Mouse (Mus musculus): ENCODE data around the gene Dand5. TPM values are rescaled to one million over a fixed set of nuclear protein-coding genes. Genes with fewer than 3 reads are reported as not detected.

The Dand5 gene
- polyA plus RNA-seq, 1 experiment: 27.1 TPM

DNA sequence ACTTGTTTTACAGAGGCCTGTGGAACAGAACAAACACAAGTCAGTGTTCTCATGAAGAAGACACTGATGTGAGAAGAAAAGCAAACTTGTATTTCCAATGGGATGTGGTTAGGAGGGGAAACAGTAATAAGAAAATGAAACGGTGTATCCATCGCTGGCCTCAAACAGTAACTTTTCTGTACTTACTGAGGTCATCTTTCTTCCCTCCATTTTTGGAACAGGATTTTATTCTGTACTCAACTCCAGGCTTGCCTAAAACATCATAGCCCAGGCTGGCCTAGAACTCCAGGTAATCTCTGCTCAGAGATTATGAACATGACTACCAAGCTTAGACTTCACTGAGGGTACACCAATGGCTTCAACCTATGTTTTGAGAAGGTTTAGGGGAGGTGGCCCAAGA is 16.8 kb upstream of the Dand5 start:
- TF ChIP-seq POLR2A (IDR thresholded peaks at IDR 0.05; ENCODE audit: control insufficient read depth, low read depth, low read length) (no peak), CTCF (IDR thresholded peaks at IDR 0.05; ENCODE audit: control insufficient read depth, insufficient read depth, insufficient replicate concordance, low read depth, low read length) (no peak)
- peak overlapping the region; percentile 97; the same call in 1 of the 2 replicates for H3K4me3 ChIP-seq (ENCODE audit: control insufficient read depth, low read depth, low read length)
- H3K27ac ChIP-seq (ENCODE audit: control insufficient read depth, insufficient read depth, low read depth, low read length): no peak overlapping the region
- no peaks in the 10 kb centered on the region for H3K27me3 ChIP-seq (ENCODE audit: control insufficient read depth, insufficient read depth, low read length)
- H3K36me3 ChIP-seq (ENCODE audit: control insufficient read depth, insufficient read depth, low read length): peaks cover 6% of the 10 kb centered on the region
- peaks cover 6% of the 10 kb centered on the region for H3K4me1 ChIP-seq (ENCODE audit: control insufficient read depth, insufficient read depth, low read length)

DNA sequence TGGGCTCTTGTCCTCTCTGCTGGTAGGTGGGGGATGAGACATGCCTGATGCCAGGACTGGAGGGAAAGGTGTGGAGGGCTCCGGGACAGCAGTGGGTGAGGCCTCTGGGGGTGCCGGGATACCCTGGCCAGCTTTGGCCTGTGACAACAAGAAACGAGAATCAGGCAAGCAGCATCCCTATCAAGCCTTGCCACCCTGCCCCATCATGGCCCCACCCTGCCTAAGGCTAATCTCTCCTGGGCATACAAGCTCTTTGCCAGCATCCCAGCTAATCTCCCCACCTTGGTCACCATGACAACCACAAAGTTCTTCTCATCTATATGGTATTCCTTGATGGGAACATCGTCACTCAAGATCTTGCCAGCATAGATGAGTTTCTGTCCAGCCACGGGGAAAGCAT is 15.9 kb upstream of the Dand5 start:
- H3K4me3 ChIP-seq (ENCODE audit: control insufficient read depth, low read depth, low read length): no peak overlapping the region
- H3K27ac ChIP-seq (ENCODE audit: control insufficient read depth, insufficient read depth, low read depth, low read length): no peak overlapping the region
- peaks cover 6% of the 10 kb centered on the region for H3K4me1 ChIP-seq (ENCODE audit: control insufficient read depth, insufficient read depth, low read length)
- TF ChIP-seq POLR2A (IDR thresholded peaks at IDR 0.05; ENCODE audit: control insufficient read depth, low read depth, low read length): no peak
- no peak for TF ChIP-seq CTCF (IDR thresholded peaks at IDR 0.05; ENCODE audit: control insufficient read depth, insufficient read depth, insufficient replicate concordance, low read depth, low read length)
- peaks cover 2% of the 10 kb centered on the region for H3K36me3 ChIP-seq (ENCODE audit: control insufficient read depth, insufficient read depth, low read length)
- no peaks in the 10 kb centered on the region for H3K27me3 ChIP-seq (ENCODE audit: control insufficient read depth, insufficient read depth, low read length)

DNA sequence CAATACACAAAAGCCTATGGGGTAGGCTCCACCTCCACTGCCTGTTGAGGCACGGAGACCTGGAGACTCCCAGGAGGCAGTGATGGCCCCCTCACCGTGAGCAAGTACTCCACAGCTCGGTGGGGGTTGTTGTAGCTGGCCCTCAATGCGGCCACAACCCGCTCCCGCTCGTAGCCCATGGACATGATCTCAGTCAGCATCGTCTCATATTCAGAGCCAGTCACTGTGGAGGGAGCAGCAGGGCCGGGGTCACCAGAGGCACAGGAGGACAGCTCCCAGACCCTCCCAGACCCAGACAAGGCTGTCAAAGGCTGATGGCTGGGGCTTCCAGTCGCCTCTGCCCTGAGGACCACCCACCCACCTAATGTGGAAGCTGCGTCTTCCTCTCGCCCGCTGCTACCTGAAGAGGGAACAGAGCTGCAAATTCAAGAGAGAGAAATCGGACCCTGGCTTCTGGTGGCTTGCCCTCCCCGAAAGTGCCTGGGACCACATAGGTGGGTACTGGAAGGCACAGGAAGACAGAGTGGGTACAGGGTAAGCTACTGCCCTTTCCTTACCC is 15.4 kb upstream of the Dand5 start:
- H3K4me3 ChIP-seq (ENCODE audit: control insufficient read depth, low read depth, low read length): no peak overlapping the region
- H3K27ac ChIP-seq (ENCODE audit: control insufficient read depth, insufficient read depth, low read depth, low read length): no peak overlapping the region
- peaks cover 1% of the 10 kb centered on the region; the same call in 1 of the 2 replicates for H3K36me3 ChIP-seq (ENCODE audit: control insufficient read depth, insufficient read depth, low read length)
- H3K4me1 ChIP-seq (ENCODE audit: control insufficient read depth, insufficient read depth, low read length): peaks cover 6% of the 10 kb centered on the region
- TF ChIP-seq CTCF (IDR thresholded peaks at IDR 0.05; ENCODE audit: control insufficient read depth, insufficient read depth, insufficient replicate concordance, low read depth, low read length): no peak
- no peak for TF ChIP-seq POLR2A (IDR thresholded peaks at IDR 0.05; ENCODE audit: control insufficient read depth, low read depth, low read length)
- H3K27me3 ChIP-seq (ENCODE audit: control insufficient read depth, insufficient read depth, low read length): no peaks in the 10 kb centered on the region

DNA sequence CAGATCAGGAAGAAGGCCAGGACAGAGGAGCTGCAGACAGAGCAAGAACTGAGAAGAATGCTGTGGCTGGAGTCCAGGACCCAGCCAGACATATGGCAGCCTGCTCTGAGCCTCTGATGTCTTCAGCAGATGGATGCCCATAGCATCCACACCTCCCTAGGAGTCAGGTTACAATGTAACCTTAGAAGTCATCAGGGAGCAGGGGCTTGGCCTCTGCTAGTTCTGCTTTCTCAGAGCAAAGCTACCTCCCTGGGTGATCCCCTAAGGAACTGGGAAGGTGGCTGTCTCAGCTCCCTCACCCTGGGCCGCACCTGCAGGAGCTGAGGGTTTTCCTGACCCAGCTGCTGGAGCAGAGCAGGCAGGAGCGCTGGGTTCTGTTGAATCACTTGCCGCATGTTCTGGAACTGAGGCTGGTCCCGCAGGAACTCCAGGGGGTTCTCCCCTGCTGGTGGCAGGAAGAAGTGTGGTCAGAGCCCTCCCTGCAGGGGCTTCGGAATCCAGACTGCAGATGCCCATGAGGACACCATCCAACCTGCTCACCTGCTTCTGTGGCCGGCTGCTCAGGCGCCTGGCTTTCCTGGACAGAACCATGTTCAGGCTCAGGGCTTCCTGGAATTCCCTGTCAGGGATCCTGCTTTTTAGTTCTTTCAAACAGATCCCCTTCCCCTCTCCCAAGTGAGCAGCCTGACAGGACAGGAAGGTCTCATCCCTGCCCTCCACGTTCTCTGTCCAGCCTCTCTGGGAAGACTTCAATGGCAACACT is 14.7 kb upstream of the Dand5 start:
- Histone ChIP-seq H3K36me3 (ENCODE audit: control insufficient read depth, insufficient read depth, low read length) (peaks cover 1% of the 10 kb centered on the region; the same call in 1 of the 2 replicates), H3K4me1 (ENCODE audit: control insufficient read depth, insufficient read depth, low read length) (peaks cover 8% of the 10 kb centered on the region), H3K27ac (ENCODE audit: control insufficient read depth, insufficient read depth, low read depth, low read length) (peak overlapping the region; percentile 12; the same call in 1 of the 2 replicates), H3K27me3 (ENCODE audit: control insufficient read depth, insufficient read depth, low read length) (no peaks in the 10 kb centered on the region), H3K4me3 (ENCODE audit: control insufficient read depth, low read depth, low read length) (no peak overlapping the region)
- no peak for TF ChIP-seq POLR2A (IDR thresholded peaks at IDR 0.05; ENCODE audit: control insufficient read depth, low read depth, low read length)

DNA sequence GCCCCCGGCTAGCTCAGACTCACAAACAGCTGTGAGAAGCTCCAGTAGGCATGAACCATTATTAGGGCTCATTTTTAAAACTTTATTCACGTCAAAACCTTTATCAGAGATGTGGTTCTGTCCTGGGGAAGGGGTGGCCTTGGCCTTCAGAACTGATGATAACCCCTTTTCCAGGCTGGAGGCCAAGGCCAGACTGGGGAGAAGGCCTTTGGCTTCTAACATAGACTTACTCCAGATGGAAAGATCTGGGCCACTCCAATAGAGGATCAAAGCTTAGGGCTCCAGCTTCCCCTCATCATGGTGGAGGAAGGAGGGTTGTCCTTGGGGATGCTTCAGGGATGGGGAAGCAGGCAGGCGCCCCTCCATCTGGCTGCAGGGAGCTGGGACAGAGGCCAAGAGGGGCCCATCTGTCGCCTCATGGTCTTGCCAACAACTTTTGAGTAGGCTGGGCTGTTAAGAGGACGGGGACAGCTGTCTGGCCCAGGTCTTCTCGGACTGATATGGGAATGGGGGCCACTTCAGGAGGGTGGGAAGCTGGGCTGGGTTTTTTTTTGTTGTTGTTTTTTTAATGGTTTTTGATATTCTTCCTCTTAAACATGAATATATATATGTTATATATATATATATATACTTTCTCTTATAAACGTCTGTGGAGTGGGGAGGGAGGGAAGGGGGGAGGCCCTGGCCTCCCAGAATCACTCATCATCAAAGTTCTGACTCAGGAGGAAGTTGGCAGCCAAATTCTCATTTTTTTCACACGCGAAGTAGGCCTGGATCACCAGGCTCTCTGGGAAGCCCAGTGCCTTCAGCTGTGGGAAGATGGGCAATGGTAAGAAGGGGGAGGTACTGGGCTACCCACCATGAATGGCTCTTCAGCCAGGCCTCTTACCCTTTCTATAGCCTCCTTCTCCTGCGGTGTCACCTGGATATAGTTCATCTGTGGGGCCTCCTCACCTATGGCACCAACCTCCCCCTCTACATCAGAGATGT is 12.5 kb upstream of the Dand5 start:
- H3K4me3 ChIP-seq (ENCODE audit: control insufficient read depth, low read depth, low read length): no peak overlapping the region

DNA sequence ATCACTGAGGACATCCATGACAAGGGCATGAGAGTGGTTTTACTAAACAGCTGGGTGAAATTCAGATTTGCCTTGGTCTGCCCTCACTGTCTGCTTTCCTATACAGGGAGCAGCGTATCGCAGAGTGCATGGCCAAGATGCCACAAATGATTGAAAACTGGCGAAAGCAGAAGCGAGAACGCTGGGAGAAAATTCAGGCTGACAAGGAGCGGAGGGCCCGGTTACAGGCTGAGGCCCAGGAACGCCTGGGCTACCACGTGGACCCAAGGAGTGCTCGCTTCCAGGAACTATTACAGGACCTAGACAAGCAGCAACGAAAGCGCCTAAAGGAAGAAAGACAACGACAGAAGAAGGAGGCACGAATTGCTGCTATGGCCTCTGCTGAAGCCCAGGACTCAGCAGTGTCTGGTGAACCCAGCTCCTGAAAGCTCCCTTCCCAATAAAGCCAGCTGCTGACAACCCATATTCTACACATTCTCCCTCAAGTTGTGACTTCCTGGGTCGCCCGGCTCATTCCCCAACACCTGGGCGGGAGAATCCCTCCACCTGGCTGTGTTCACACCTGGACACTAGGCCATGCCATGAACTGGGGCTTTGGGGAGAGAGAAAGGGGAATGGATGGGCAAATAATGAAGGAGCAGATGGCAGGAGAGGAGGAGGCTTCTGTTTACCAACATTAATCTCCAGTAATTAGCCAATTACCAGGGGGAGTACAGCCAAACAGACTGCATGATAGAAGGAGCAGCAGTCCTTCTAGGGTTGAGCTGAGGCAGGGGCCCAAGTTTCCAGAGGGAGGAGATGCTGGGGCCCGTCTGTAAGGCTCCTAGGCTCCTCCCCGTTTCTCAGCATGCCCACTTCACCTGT is 11.6 kb upstream of the Dand5 start:
- Histone ChIP-seq H3K36me3 (ENCODE audit: control insufficient read depth, insufficient read depth, low read length) (peaks cover 1% of the 10 kb centered on the region; the same call in 1 of the 2 replicates), H3K27ac (ENCODE audit: control insufficient read depth, insufficient read depth, low read depth, low read length) (peak overlapping the region; percentile 45; the same call in 1 of the 2 replicates), H3K27me3 (ENCODE audit: control insufficient read depth, insufficient read depth, low read length) (no peaks in the 10 kb centered on the region), H3K4me1 (ENCODE audit: control insufficient read depth, insufficient read depth, low read length) (peaks cover 8% of the 10 kb centered on the region), H3K4me3 (ENCODE audit: control insufficient read depth, low read depth, low read length) (no peak overlapping the region)
- TF ChIP-seq POLR2A (IDR thresholded peaks at IDR 0.05; ENCODE audit: control insufficient read depth, low read depth, low read length): no peak
- TF ChIP-seq CTCF (IDR thresholded peaks at IDR 0.05; ENCODE audit: control insufficient read depth, insufficient read depth, insufficient replicate concordance, low read depth, low read length): no peak

More for the DNA sequence above, 12.5 kb upstream of the Dand5 start:
- TF ChIP-seq POLR2A (IDR thresholded peaks at IDR 0.05; ENCODE audit: control insufficient read depth, low read depth, low read length) (no peak), CTCF (IDR thresholded peaks at IDR 0.05; ENCODE audit: control insufficient read depth, insufficient read depth, insufficient replicate concordance, low read depth, low read length) (no peak)
- Histone ChIP-seq H3K27me3 (ENCODE audit: control insufficient read depth, insufficient read depth, low read length) (no peaks in the 10 kb centered on the region), H3K27ac (ENCODE audit: control insufficient read depth, insufficient read depth, low read depth, low read length) (no peak overlapping the region), H3K4me1 (ENCODE audit: control insufficient read depth, insufficient read depth, low read length) (peaks cover 8% of the 10 kb centered on the region), H3K36me3 (ENCODE audit: control insufficient read depth, insufficient read depth, low read length) (peaks cover 1% of the 10 kb centered on the region; the same call in 1 of the 2 replicates)

Measured in testis, adult 2 months (tissue).